Mouse (Mus musculus) thymus, postnatal 36 days (tissue): Measurements from ENCODE around the gene Map4k3.
A peak's percentile ranks its signal among the peaks of the same experiment; 100 is the strongest.

Experiments
- DNase-seq, 2 experiments: peaks; one replicate each; pipeline ENCODE4 v3.0.0; 2022; ENCODE audit warnings: mixed read lengths in 2 of 2

Gene Map4k3

GRCm38 (mm10) chr17:80729080-80729749 lies 930 bp upstream of the Map4k3 start:
- no peak for DNase-seq

DNA sequence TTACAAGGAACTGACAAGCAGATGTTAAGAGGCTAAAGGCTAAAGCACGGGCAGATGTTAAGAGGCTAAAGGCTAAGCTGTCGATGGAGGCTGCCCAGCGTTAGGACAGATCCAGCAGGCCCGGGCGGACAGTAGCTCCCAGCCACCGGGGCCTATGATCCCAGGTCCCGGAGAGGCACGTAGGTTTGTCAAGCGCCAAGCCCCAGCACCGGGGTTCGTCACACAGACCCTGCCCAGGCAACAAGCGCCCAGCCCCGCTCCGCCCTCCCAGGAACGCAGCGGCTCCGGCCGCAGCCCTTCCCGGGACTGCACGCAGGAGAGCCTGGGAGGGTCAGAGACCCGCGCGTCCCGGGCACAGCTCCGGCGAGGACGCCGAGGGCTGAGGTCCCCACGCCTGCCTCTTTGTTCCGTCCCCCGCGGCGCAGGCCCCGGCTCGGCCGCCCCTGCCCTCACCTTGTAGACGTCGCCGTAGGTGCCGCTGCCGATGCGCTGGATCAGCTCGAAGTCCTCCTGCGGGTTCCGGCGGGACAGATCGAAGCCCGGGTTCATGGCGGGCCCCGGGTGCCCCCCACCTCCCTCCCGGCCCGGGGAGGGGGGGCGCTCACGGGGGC lies 839 bp downstream of the Map4k3 start:
- DNase-seq, result peak in 1 of 2 experiments; percentile 50

GRCm38 (mm10) chr17:80726821-80727220 lies 1.5 kb downstream of the Map4k3 start:
- DNase-seq, result no peak

DNA sequence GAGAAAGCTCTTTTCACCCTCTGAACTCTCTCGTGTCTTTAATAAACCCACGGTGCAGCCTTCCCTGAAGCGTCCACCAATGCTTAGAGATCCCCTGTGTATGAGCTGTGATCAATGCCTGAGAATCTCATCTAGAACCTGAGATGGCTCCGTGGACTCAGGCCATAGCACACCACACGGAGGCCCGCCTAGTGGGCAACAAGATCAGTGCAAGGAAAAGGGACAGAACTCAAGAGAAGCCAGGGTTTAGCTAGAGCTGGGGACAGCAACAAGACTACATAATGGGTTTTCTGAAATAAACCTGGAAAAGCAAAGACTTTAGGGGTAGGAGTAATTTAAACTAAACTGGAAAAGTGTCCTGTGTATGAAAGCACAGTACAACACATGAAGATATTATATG lies 5.2 kb downstream of the Map4k3 start:
- DNase-seq, result no peak

DNA sequence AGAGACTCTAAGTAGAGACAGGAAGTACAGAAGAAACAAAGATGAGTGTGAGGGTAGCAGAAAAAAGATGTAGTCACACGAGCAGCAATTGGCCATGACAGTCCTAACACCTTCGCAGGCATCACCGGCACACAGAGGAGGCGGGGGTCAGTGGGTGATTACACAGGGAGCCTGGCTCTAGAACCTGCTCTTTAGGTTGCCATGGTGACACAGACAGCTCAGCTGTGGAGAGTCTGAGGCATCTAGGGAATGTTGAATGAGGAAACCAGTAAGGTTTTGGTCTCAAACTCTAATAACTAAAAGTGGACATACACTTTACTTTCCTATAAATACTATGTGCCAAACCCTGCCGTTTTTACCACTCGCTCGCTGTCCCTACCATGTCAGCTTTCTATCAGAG lies 6.6 kb downstream of the Map4k3 start:
- no peak for DNase-seq

DNA sequence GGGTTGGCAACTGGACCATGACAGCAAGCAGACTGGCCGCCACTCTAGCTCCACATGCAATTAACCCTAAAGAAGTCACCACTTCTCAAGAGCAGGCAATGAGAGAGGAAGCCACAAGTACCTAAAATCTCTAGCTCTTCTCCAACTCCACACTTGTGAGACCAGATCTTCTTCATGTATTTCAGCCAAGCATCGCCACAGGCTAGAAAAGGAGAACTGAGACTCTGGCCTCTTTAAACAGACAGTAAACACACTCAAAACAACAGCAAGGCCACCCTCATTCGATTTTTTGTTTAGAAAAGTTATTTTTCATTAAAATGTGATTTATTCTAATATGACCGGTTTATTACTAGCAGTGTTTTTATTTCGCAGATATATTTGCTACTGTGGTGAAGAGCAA lies 9.0 kb downstream of the Map4k3 start:
- no peak for DNase-seq

DNA sequence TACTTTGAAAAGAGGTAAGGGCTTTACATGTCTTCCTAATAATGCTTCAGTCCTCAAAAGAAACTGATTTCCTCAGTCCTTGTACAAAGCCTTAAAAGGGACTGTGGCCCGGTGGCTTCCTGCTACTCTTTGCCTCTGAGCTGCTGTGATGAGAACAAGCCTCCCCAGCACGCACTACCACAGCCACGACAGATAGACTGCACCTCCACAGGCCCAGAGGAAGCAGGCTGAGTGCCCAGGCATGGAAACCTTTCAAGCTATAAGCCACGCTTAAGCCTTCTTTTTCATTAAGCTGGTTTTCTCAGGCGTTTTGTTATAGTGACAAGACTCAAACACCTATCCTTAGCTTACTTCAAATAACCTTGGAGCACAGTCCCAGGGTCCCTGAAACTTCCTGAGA lies 10.0 kb downstream of the Map4k3 start:
- no peak for DNase-seq

- no peak for DNase-seq
These were observed 14.7 kb downstream of the Map4k3 start for GRCm38 (mm10) chr17:80713588-80713987.

GRCm38 (mm10) chr17:80709921-80710838 lies 18.1 kb downstream of the Map4k3 start:
- no peak for DNase-seq

DNA sequence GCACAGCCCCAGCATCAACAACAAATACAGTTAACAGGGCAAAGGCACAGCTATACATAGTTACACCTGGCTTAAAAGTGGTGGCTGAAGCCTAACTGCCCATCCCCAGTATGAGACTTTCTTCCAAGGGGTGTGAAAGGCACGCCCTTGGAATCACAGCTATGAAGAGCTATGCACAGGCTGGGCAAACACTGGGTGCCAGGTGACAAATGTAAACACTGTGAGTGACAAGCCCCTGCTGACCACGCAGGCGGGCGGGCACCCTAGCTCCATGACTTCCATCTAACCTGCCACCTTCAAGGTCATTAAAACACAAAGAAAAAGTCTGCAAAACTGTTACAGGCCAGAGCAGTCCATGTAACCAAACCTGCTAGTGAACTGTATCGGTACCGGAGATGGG lies 19.5 kb downstream of the Map4k3 start:
- DNase-seq, result no peak

DNA sequence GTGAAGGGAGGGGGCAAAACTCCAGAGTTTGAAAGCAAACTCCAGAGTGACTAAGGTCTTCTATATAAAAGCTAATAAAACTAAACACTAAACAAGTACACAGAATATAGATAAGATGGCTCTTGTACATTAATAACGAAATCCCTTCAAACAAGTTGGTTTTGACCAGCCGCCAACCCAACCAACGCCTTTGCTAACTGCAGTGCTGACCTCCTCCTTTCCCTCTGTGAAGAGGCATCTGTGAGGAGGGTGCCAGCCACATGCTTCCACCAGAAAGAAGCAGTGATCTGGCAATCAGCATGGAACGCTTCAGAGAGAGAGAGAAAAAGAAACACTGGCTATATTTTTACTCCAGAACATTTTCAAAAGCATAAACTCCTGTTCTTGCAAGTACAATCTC lies 21.1 kb downstream of the Map4k3 start:
- DNase-seq, result no peak

DNA sequence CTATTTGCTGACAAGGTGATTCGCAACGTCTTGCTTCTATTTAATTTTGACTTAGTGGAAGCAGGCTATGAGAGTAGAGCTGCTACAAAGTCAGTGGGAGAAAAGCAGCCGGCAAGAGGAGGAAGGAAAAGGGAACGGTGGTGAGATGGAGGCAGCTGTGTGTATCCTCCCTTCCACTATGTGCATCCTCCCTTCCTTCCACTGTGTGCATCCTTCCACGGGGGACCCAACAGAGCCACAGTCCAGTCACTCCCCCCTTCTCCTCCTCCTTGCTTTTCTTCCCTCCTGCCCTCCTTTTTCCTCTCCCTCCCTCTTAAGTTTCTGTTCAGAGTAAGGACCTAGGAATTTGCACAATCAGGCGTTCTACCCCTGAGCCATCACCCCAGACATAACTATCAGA lies 21.7 kb downstream of the Map4k3 start:
- no peak for DNase-seq

DNA sequence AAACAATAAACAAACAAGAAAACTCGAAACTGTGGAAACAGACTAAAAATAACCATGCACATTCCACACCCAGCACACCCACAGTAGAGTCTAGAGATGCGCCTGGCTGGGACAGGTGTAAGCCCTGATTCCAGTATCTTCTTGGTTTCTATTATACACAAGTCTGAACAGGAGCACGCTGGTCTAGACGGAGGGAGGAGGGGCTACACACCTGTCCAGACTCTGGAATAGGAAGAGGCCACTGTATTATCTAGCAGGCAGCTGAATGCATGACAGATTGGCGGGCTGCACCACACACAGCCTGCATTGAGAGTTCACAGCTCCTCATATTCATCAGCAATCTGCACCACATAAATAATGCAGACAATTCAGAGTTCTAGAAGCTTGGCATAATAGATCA lies 26.6 kb downstream of the Map4k3 start:
- DNase-seq, result no peak

GRCm38 (mm10) chr17:80698930-80699329 lies 29.4 kb downstream of the Map4k3 start:
- no peak for DNase-seq

- DNase-seq, result no peak
These were observed 29.9 kb downstream of the Map4k3 start for GRCm38 (mm10) chr17:80698191-80698901.

DNA sequence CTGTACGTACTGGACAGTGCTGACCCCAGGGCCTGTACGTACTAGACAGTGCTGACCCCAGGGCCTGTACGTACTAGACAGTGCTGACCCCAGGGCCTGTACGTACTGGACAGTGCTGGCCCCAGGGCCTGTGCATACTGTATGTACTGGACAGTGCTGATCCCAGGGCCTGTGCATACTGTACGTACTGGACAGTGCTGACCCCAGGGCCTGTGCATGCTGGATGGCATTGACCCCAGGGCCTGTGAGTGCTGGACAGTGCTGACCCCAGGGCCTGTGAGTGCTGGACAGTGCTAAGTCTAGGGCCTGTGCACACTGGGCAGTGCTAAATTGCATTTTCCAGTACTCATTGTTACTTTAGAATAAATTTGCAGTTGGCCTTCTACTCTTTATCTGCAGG lies 31.3 kb downstream of the Map4k3 start:
- no peak for DNase-seq

DNA sequence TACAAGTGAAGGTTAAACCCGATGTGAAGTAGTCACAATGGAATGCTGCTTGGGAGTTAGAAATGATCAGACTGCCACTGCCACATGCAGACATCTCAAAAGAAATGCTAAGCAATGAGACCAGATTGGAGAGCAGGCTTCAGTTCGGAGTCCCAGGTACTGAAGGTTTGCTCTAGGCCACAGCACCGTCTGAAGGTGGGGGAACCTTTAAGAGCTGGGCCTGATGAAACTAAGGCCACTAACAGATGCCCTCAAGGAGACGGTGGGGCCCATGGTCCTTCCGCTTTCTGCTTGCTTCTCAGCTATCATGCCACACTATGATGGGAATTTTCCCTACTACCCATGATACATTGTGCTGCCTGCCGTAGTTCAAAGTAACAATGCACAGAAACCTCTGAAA lies 32.1 kb downstream of the Map4k3 start:
- no peak for DNase-seq

GRCm38 (mm10) chr17:80693707-80694106 lies 34.6 kb downstream of the Map4k3 start:
- no peak for DNase-seq

DNA sequence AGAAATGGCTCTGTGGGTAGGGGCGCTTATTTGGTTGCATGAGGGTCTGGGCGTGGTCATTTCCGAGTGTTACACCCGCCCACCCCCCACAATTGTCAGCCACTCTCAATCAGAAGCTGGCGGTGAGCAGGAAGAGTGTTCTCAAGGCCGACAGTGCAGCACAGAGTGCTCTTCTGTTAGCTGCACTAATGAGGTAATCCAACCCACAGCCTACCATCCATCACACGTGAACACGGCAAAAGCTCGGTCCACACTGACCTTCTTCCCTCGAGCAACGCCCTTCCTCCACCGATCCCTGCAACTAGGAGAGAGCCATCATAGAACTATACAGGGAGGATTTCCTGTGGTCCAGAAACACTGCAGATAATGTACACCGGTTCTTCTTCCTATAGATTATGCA lies 36.1 kb downstream of the Map4k3 start:
- DNase-seq, result no peak

GRCm38 (mm10) chr17:80688701-80689100 lies 39.6 kb downstream of the Map4k3 start:
- DNase-seq, result no peak

GRCm38 (mm10) chr17:80686066-80686465 lies 42.2 kb downstream of the Map4k3 start:
- no peak for DNase-seq

GRCm38 (mm10) chr17:80683821-80684576 lies 44.3 kb downstream of the Map4k3 start:
- DNase-seq, result no peak
